In the genomic region with DNA sequence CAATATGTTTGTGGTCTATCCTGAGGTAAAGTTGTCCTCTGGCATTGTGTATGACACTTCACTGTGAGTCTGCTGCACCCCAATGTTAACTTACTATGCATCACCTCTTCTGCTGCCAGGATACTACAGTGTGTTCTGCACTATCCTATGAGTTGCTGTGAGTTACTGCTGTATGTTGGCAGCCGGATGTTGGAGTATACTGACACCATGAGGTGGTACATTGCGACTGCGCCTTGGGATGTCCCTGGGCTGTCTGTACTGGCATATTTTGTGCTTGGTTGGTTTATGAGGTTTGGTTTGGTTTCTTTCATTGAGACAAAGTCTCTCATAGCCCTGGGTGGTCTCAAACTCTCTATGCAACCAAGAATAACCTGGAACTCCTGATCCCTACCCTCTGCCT, we compare ENCODE assay signal across 8 mouse cellular contexts. TPM values are rescaled to one million over a fixed set of nuclear protein-coding genes. Genes with fewer than 3 reads are reported as not detected.
DNase-seq lines count a peak whose midpoint lies in the region; ATAC-seq and TF ChIP-seq lines count a peak whose summit lies in the region.

No protein-coding gene starts in this region.

- no peak overlapping the region for H3K4me2 ChIP-seq in intestine, embryonic 15.5 days (replicated peaks)
- no peak overlapping the region for H3K4me2 ChIP-seq in liver, embryonic 14.5 days (ENCODE audit: low read depth)

- peak; percentile 49; the same call in 1 of the 2 replicates for ATAC-seq in intestine, embryonic 15.5 days
- ATAC-seq in liver, embryonic 14.5 days (ENCODE audit: insufficient read depth) = no peak

- no peaks in the 10 kb centered on the region for H3K9me3 ChIP-seq in intestine, embryonic 15.5 days
- H3K9me3 ChIP-seq in liver, embryonic 14.5 days (ENCODE audit: control insufficient read depth, low read length) = no peaks in the 10 kb centered on the region

- no peak overlapping the region for H3ac ChIP-seq in C2C12 (ENCODE audit: control insufficient read depth, insufficient read length, low read depth)

- H3K36me3 ChIP-seq in heart, adult 2 months (ENCODE audit: control insufficient read depth, insufficient read depth, low read length) = no peaks in the 10 kb centered on the region
- no peaks in the 10 kb centered on the region for H3K36me3 ChIP-seq in C2C12 (ENCODE audit: control insufficient read depth, insufficient read depth)
- no peaks in the 10 kb centered on the region for H3K36me3 ChIP-seq in intestine, embryonic 15.5 days
- no peaks in the 10 kb centered on the region for H3K36me3 ChIP-seq in liver, embryonic 14.5 days (replicated peaks; ENCODE audit: control insufficient read depth, insufficient read depth, low read depth)

- H3K27me3 ChIP-seq in heart, adult 2 months (ENCODE audit: control insufficient read depth, insufficient read depth, low read length) = no peaks in the 10 kb centered on the region
- H3K27me3 ChIP-seq in C2C12 (ENCODE audit: control insufficient read depth, insufficient read depth, insufficient read length) = peaks cover 3% of the 10 kb centered on the region
- no peaks in the 10 kb centered on the region for H3K27me3 ChIP-seq in intestine, embryonic 15.5 days (replicated peaks)
- no peaks in the 10 kb centered on the region for H3K27me3 ChIP-seq in liver, embryonic 14.5 days (ENCODE audit: control insufficient read depth, insufficient read depth, low read length)

- peak; percentile 62 for TF ChIP-seq CTCF in heart, adult 2 months (IDR thresholded peaks at IDR 0.05)
- peak; percentile 15 for TF ChIP-seq CTCF in C2C12 (IDR thresholded peaks at IDR 0.05; ENCODE audit: control insufficient read depth, insufficient read depth, insufficient read length)
- TF ChIP-seq CTCF in bone marrow, adult 2 months (IDR thresholded peaks at IDR 0.05; ENCODE audit: control insufficient read depth, insufficient read depth, low read length) = peak; percentile 46
- peak; percentile 63 for TF ChIP-seq CTCF in liver, embryonic 14.5 days (IDR thresholded peaks at IDR 0.05; ENCODE audit: low read depth)

- no peaks in the 10 kb centered on the region for H3K79me2 ChIP-seq in heart, adult 2 months (replicated peaks; ENCODE audit: control insufficient read depth, insufficient read depth, low read length)
- H3K79me2 ChIP-seq in C2C12 (ENCODE audit: control insufficient read depth, insufficient read depth) = no peaks in the 10 kb centered on the region

- intact Hi-C loops in heart, adult 2 months (cut with DNase I) = loop anchor here (10.0 kb wide), 1 partner anchor 353 kb away; no protein-coding TSS in a partner anchor

- no peak for TF ChIP-seq POLR2A in heart, adult 2 months (IDR thresholded peaks at IDR 0.05; ENCODE audit: insufficient read depth, low read depth, low read length)
- no peak for TF ChIP-seq POLR2A in bone marrow, adult 2 months (IDR thresholded peaks at IDR 0.05; ENCODE audit: borderline replicate concordance, control insufficient read depth, low read depth, low read length)

- 48% methylated on average over 3 of the region's 3 CpGs for WGBS in heart, adult 2 months
- 35% methylated on average over 3 of the region's 3 CpGs for WGBS in bone marrow, adult 2 months
- 49% methylated on average over 3 of the region's 3 CpGs for WGBS in intestine, embryonic 15.5 days
- whole genome bisulfite sequencing in liver, embryonic 14.5 days (ENCODE audit: insufficient replicate concordance) = 31% methylated on average over 3 of the region's 3 CpGs

- TF ChIP-seq EP300 in heart, adult 2 months (IDR thresholded peaks at IDR 0.05; ENCODE audit: insufficient read depth, low read depth, low read length) = no peak
- no peak for TF ChIP-seq EP300 in liver, embryonic 14.5 days (IDR thresholded peaks at IDR 0.05; ENCODE audit: low read depth)

- no peaks in the 10 kb centered on the region for H3K4me1 ChIP-seq in heart, adult 2 months (ENCODE audit: control insufficient read depth, insufficient read depth, low read length)
- no peaks in the 10 kb centered on the region for H3K4me1 ChIP-seq in bone marrow, adult 2 months (ENCODE audit: control insufficient read depth, insufficient read depth, low read length)
- H3K4me1 ChIP-seq in intestine, embryonic 15.5 days (replicated peaks) = 0 out of 2 replicates have a peak, but pooled peaks cover 3% of the 10 kb centered on the region
- H3K4me1 ChIP-seq in liver, embryonic 14.5 days (replicated peaks; ENCODE audit: control insufficient read depth in 2 of 2, insufficient read depth in 2 of 2, low read length in 1 of 2) = no peaks in the 10 kb centered on the region

- no peaks in the 10 kb centered on the region for H3K79me3 ChIP-seq in C2C12 (ENCODE audit: low read depth)

- DNase-seq in heart, adult 2 months = peak in 1 of 2 experiments; percentile 13
- no peak for DNase-seq in heart, adult 9 months (ENCODE audit: low spot score in 2 of 2)
- DNase-seq in liver, embryonic 14.5 days (ENCODE audit: low read depth in 3 of 3, low spot score in 3 of 3) = no peak
- peak; percentile 22 for DNase-seq in right cerebral cortex, postnatal 25 days
- DNase-seq in Muller cell, postnatal 12 days (ENCODE audit: inconsistent ontology term) = no peak

- no peak overlapping the region for H3K4me3 ChIP-seq in heart, adult 2 months
- H3K4me3 ChIP-seq in C2C12 (ENCODE audit: insufficient read depth, poor library complexity, severe bottlenecking) = no peak overlapping the region
- no peak overlapping the region for H3K4me3 ChIP-seq in bone marrow, adult 2 months (replicated peaks; ENCODE audit: control insufficient read depth, low read depth, low read length)
- H3K4me3 ChIP-seq in intestine, embryonic 15.5 days (replicated peaks) = no peak overlapping the region
- H3K4me3 ChIP-seq in liver, embryonic 14.5 days (ENCODE audit: insufficient read depth in 1 of 2, low read depth in 2 of 2, low read length in 2 of 2) = no peak overlapping the region

- no peak overlapping the region for H3K27ac ChIP-seq in heart, adult 2 months
- no peak overlapping the region for H3K27ac ChIP-seq in bone marrow, adult 2 months (ENCODE audit: control insufficient read depth, insufficient read depth, low read depth, low read length, poor library complexity)
- H3K27ac ChIP-seq in intestine, embryonic 15.5 days = no peak overlapping the region
- no peak overlapping the region for H3K27ac ChIP-seq in liver, embryonic 14.5 days

- no peak overlapping the region for H3K9ac ChIP-seq in heart, adult 2 months (ENCODE audit: low read depth, low read length)
- H3K9ac ChIP-seq in intestine, embryonic 15.5 days = no peak overlapping the region
- no peak overlapping the region for H3K9ac ChIP-seq in liver, embryonic 14.5 days (replicated peaks)

TF ChIP-seq in C2C12, 6 proteins besides CTCF, POLR2A, EP300 and RAD21:
- TF ChIP-seq MYOG (IDR thresholded peaks at IDR 0.05; ENCODE audit: control insufficient read depth, extremely low read depth, insufficient read length) (no peak), MYOD1 (IDR thresholded peaks at IDR 0.05; ENCODE audit: control insufficient read depth, insufficient read length, low read depth) (no peak)

RNA-seq across cellular contexts. Expression of gene Cyp2f2, which starts 8.5 kb away (rescaled TPM):
- under 1 TPM; 0.60 to 0.93 TPM for total RNA-seq in heart, adult 2 months (2021)
- 0.94 and 220 TPM in 2 replicates for polyA plus RNA-seq in heart, adult 2 months (2012; rRNA removed)
- not detected for polyA plus RNA-seq in C2C12 (2012; fragmentation: generic; extraction: Trizol)
- 2.8 and 4.9 TPM in 2 replicates for polyA plus RNA-seq in bone marrow, adult 2 months (2011; ENCODE audit: insufficient read depth, insufficient read length, low replicate concordance, missing spikeins)
- polyA plus RNA-seq in intestine, embryonic 15.5 days (2015; fragmentation: Nextera tagmentation; extraction: Ambion mirVana) = 0.09 and 0.13 TPM in 2 replicates
- 0.09 and 0.21 TPM in 2 replicates for polyA plus RNA-seq in liver, embryonic 14.5 days (2012; rRNA removed)
- 0.32 and 0.45 TPM in 2 replicates for polyA plus RNA-seq in liver, embryonic 14.5 days (2014; fragmentation: Nextera tagmentation; extraction: Ambion mirVana)

RNA-seq across cellular contexts. Expression of gene Cyp2t4, which starts 25.4 kb away (rescaled TPM):
- total RNA-seq in heart, adult 2 months (2021) = not detected
- polyA plus RNA-seq in heart, adult 2 months (2012; rRNA removed) = not detected in 2 replicates
- not detected for polyA plus RNA-seq in C2C12 (2012; fragmentation: generic; extraction: Trizol)
- polyA plus RNA-seq in bone marrow, adult 2 months (2011; ENCODE audit: insufficient read depth, insufficient read length, low replicate concordance, missing spikeins) = not detected in 2 replicates
- polyA plus RNA-seq in intestine, embryonic 15.5 days (2015; fragmentation: Nextera tagmentation; extraction: Ambion mirVana) = 0.09 and 0.16 TPM in 2 replicates
- not detected in 2 replicates for polyA plus RNA-seq in liver, embryonic 14.5 days (2012; rRNA removed)
- not detected in 2 replicates for polyA plus RNA-seq in liver, embryonic 14.5 days (2014; fragmentation: Nextera tagmentation; extraction: Ambion mirVana)

RNA-seq across cellular contexts. Expression of gene Egln2, which starts 38.4 kb away (rescaled TPM):
- total RNA-seq in heart, adult 2 months (2021) = 10 to 100 TPM; 51.8 to 64.4 TPM
- 52.4 and 57.7 TPM in 2 replicates for polyA plus RNA-seq in heart, adult 2 months (2012; rRNA removed)
- polyA plus RNA-seq in C2C12 (2012; fragmentation: generic; extraction: Trizol) = 68.8 TPM
- polyA plus RNA-seq in bone marrow, adult 2 months (2011; ENCODE audit: insufficient read depth, insufficient read length, low replicate concordance, missing spikeins) = 50.9 and 92.5 TPM in 2 replicates
- 68.1 and 73.0 TPM in 2 replicates for polyA plus RNA-seq in intestine, embryonic 15.5 days (2015; fragmentation: Nextera tagmentation; extraction: Ambion mirVana)
- polyA plus RNA-seq in liver, embryonic 14.5 days (2012; rRNA removed) = 22.2 and 23.3 TPM in 2 replicates
- polyA plus RNA-seq in liver, embryonic 14.5 days (2014; fragmentation: Nextera tagmentation; extraction: Ambion mirVana) = 11.7 and 13.8 TPM in 2 replicates

RNA-seq across cellular contexts. Expression of gene Rab4b, which starts 50.5 kb away (rescaled TPM):
- 10 to 100 TPM; 11.0 TPM for total RNA-seq in heart, adult 2 months (2021)
- polyA plus RNA-seq in heart, adult 2 months (2012; rRNA removed) = 22.4 and 23.1 TPM in 2 replicates
- polyA plus RNA-seq in C2C12 (2012; fragmentation: generic; extraction: Trizol) = 46.6 TPM
- 35.7 and 73.7 TPM in 2 replicates for polyA plus RNA-seq in bone marrow, adult 2 months (2011; ENCODE audit: insufficient read depth, insufficient read length, low replicate concordance, missing spikeins)
- polyA plus RNA-seq in intestine, embryonic 15.5 days (2015; fragmentation: Nextera tagmentation; extraction: Ambion mirVana) = 65.4 and 66.3 TPM in 2 replicates
- 15.2 and 15.9 TPM in 2 replicates for polyA plus RNA-seq in liver, embryonic 14.5 days (2012; rRNA removed)
- 18.3 and 19.1 TPM in 2 replicates for polyA plus RNA-seq in liver, embryonic 14.5 days (2014; fragmentation: Nextera tagmentation; extraction: Ambion mirVana)

RNA-seq across cellular contexts. Expression of gene Gm21983, which starts 52.7 kb away (rescaled TPM):
- under 1 TPM in 1 of 2 experiments, not detected in 1; 0.16 TPM for total RNA-seq in heart, adult 2 months (2021)
- polyA plus RNA-seq in heart, adult 2 months (2012; rRNA removed) = not detected in 2 replicates
- polyA plus RNA-seq in C2C12 (2012; fragmentation: generic; extraction: Trizol) = 0.06 TPM
- polyA plus RNA-seq in bone marrow, adult 2 months (2011; ENCODE audit: insufficient read depth, insufficient read length, low replicate concordance, missing spikeins) = not detected in 2 replicates
- polyA plus RNA-seq in intestine, embryonic 15.5 days (2015; fragmentation: Nextera tagmentation; extraction: Ambion mirVana) = not detected in 2 replicates
- polyA plus RNA-seq in liver, embryonic 14.5 days (2012; rRNA removed) = 0.04 TPM in 2 replicates
- polyA plus RNA-seq in liver, embryonic 14.5 days (2014; fragmentation: Nextera tagmentation; extraction: Ambion mirVana) = 0.28 TPM in 1 of 2 replicates, not detected in the other
